Mouse (Mus musculus): Measurements from ENCODE around the gene Mgat4a. TPM values are rescaled to one million over a fixed set of nuclear protein-coding genes. Genes with fewer than 3 reads are reported as not detected.

The Mgat4a gene
- polyA plus RNA-seq, 1 experiment from 2014 or later, result 50.1 TPM

- WGBS, result 59% methylated on average over 7 of the region's 7 CpGs
- Histone ChIP-seq H3K4me1 (ENCODE audit: control insufficient read depth, insufficient read depth, low read length) (0 out of 2 replicates have a peak, but pooled peaks cover 8% of the 10 kb centered on the region), H3K9me3 (ENCODE audit: control insufficient read depth, low read length) (no peaks in the 10 kb centered on the region), H3K9ac (ENCODE audit: low read depth, low read length) (no peak overlapping the region), H3K36me3 (ENCODE audit: control insufficient read depth, insufficient read depth, low read length) (peaks cover 13% of the 10 kb centered on the region), H3K27me3 (replicated peaks; ENCODE audit: control insufficient read depth, insufficient read depth, low read length) (no peaks in the 10 kb centered on the region), H3K4me3 (ENCODE audit: low read length) (no peak overlapping the region), H3K4me2 (ENCODE audit: low read depth, low read length) (no peak overlapping the region), H3K27ac (ENCODE audit: low read length) (no peak overlapping the region)
- ATAC-seq, result no peak
These were observed 49.1 kb downstream of the Mgat4a start for GRCm38 (mm10) chr1:37491672-37492071.

- H3K27ac ChIP-seq (ENCODE audit: low read length), result no peak overlapping the region
- no peak for ATAC-seq
- H3K36me3 ChIP-seq (ENCODE audit: control insufficient read depth, insufficient read depth, low read length), result peaks cover 13% of the 10 kb centered on the region
- H3K4me3 ChIP-seq (ENCODE audit: low read length), result no peak overlapping the region
- H3K27me3 ChIP-seq (replicated peaks; ENCODE audit: control insufficient read depth, insufficient read depth, low read length), result no peaks in the 10 kb centered on the region
- H3K9ac ChIP-seq (ENCODE audit: low read depth, low read length), result no peak overlapping the region
- 0 out of 2 replicates have a peak, but pooled peaks cover 8% of the 10 kb centered on the region for H3K4me1 ChIP-seq (ENCODE audit: control insufficient read depth, insufficient read depth, low read length)
- WGBS, result 88% methylated on average over 5 of the region's 5 CpGs
- H3K4me2 ChIP-seq (ENCODE audit: low read depth, low read length), result no peak overlapping the region
- no peaks in the 10 kb centered on the region for H3K9me3 ChIP-seq (ENCODE audit: control insufficient read depth, low read length)
These were observed 50.1 kb downstream of the Mgat4a start for GRCm38 (mm10) chr1:37490691-37491212.

- 84% methylated on average over 12 of the region's 12 CpGs for WGBS
- Histone ChIP-seq H3K27ac (ENCODE audit: low read length) (no peak overlapping the region), H3K4me2 (ENCODE audit: low read depth, low read length) (no peak overlapping the region)
These were observed 52.3 kb downstream of the Mgat4a start for GRCm38 (mm10) chr1:37488531-37488930.

GRCm38 (mm10) chr1:37486994-37487393 lies 53.8 kb downstream of the Mgat4a start:
- Histone ChIP-seq H3K9ac (ENCODE audit: low read depth, low read length) (no peak overlapping the region), H3K27ac (ENCODE audit: low read length) (no peak overlapping the region), H3K9me3 (ENCODE audit: control insufficient read depth, low read length) (no peaks in the 10 kb centered on the region), H3K36me3 (ENCODE audit: control insufficient read depth, insufficient read depth, low read length) (peaks cover 10% of the 10 kb centered on the region), H3K4me3 (ENCODE audit: low read length) (no peak overlapping the region), H3K4me2 (ENCODE audit: low read depth, low read length) (no peak overlapping the region), H3K4me1 (ENCODE audit: control insufficient read depth, insufficient read depth, low read length) (0 out of 2 replicates have a peak, but pooled peaks cover 5% of the 10 kb centered on the region), H3K27me3 (replicated peaks; ENCODE audit: control insufficient read depth, insufficient read depth, low read length) (no peaks in the 10 kb centered on the region)
- WGBS, result 78% methylated on average over 3 of the region's 3 CpGs
- ATAC-seq, result no peak

More at GRCm38 (mm10) chr1:37488531-37488930, 52.3 kb downstream of the Mgat4a start:
- Histone ChIP-seq H3K9me3 (ENCODE audit: control insufficient read depth, low read length) (no peaks in the 10 kb centered on the region), H3K27me3 (replicated peaks; ENCODE audit: control insufficient read depth, insufficient read depth, low read length) (no peaks in the 10 kb centered on the region), H3K36me3 (ENCODE audit: control insufficient read depth, insufficient read depth, low read length) (peaks cover 10% of the 10 kb centered on the region), H3K4me3 (ENCODE audit: low read length) (no peak overlapping the region), H3K9ac (ENCODE audit: low read depth, low read length) (no peak overlapping the region), H3K4me1 (ENCODE audit: control insufficient read depth, insufficient read depth, low read length) (0 out of 2 replicates have a peak, but pooled peaks cover 8% of the 10 kb centered on the region)
- ATAC-seq, result no peak

- no peaks in the 10 kb centered on the region for H3K9me3 ChIP-seq (ENCODE audit: control insufficient read depth, low read length)
- no peaks in the 10 kb centered on the region for H3K27me3 ChIP-seq (replicated peaks; ENCODE audit: control insufficient read depth, insufficient read depth, low read length)
- no peak for ATAC-seq
- no peaks in the 10 kb centered on the region for H3K4me1 ChIP-seq (ENCODE audit: control insufficient read depth, insufficient read depth, low read length)
- peaks cover 10% of the 10 kb centered on the region for H3K36me3 ChIP-seq (ENCODE audit: control insufficient read depth, insufficient read depth, low read length)
- 90% methylated on average over 1 of the region's 1 CpGs for WGBS
- H3K27ac ChIP-seq (ENCODE audit: low read length), result no peak overlapping the region; the same call in 1 of the 2 replicates
- H3K4me2 ChIP-seq (ENCODE audit: low read depth, low read length), result no peak overlapping the region
- H3K4me3 ChIP-seq (ENCODE audit: low read length), result no peak overlapping the region
- no peak overlapping the region for H3K9ac ChIP-seq (ENCODE audit: low read depth, low read length)
These were observed 54.4 kb downstream of the Mgat4a start for GRCm38 (mm10) chr1:37486439-37486838.

- Histone ChIP-seq H3K9me3 (ENCODE audit: control insufficient read depth, low read length) (no peaks in the 10 kb centered on the region), H3K4me3 (ENCODE audit: low read length) (no peak overlapping the region), H3K36me3 (ENCODE audit: control insufficient read depth, insufficient read depth, low read length) (peaks cover 10% of the 10 kb centered on the region), H3K4me1 (ENCODE audit: control insufficient read depth, insufficient read depth, low read length) (no peaks in the 10 kb centered on the region), H3K27ac (ENCODE audit: low read length) (no peak overlapping the region), H3K4me2 (ENCODE audit: low read depth, low read length) (no peak overlapping the region), H3K9ac (ENCODE audit: low read depth, low read length) (no peak overlapping the region), H3K27me3 (replicated peaks; ENCODE audit: control insufficient read depth, insufficient read depth, low read length) (no peaks in the 10 kb centered on the region)
- no peak for ATAC-seq
- WGBS, result 92% methylated on average over 4 of the region's 4 CpGs
These were observed 56.2 kb downstream of the Mgat4a start for GRCm38 (mm10) chr1:37484612-37485011.

DNA sequence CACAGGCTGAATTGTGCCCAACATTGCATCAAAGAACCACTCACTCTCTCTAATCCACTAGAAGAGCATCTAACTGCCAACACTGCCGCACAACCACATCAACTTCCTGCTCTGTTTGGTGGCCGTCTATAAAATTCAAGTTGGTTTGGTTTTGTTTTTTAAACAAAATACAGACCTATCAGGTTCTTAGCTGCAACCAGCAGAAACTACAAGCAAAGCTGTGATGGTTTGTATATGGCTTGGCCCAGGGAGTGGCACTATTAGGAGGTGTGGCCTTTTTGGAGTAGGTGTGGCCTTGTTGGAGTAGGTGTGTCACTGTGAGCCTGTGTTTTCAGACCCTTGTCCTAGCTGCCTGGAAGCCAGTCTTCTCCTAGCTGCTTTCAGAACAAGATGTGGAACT lies 59.5 kb downstream of the Mgat4a start:
- H3K36me3 ChIP-seq (ENCODE audit: control insufficient read depth, insufficient read depth, low read length), result no peaks in the 10 kb centered on the region
- no peaks in the 10 kb centered on the region for H3K9me3 ChIP-seq (ENCODE audit: control insufficient read depth, low read length)
- H3K27me3 ChIP-seq (replicated peaks; ENCODE audit: control insufficient read depth, insufficient read depth, low read length), result no peaks in the 10 kb centered on the region
- no peak overlapping the region for H3K4me3 ChIP-seq (ENCODE audit: low read length)
- no peak overlapping the region for H3K27ac ChIP-seq (ENCODE audit: low read length)
- H3K4me2 ChIP-seq (ENCODE audit: low read depth, low read length), result no peak overlapping the region
- peaks cover 9% of the 10 kb centered on the region; the same call in 1 of the 2 replicates for H3K4me1 ChIP-seq (ENCODE audit: control insufficient read depth, insufficient read depth, low read length)
- 83% methylated on average over 2 of the region's 2 CpGs for WGBS
- no peak overlapping the region for H3K9ac ChIP-seq (ENCODE audit: low read depth, low read length)
- ATAC-seq, result peak; percentile 39; the same call in 1 of the 2 replicates

DNA sequence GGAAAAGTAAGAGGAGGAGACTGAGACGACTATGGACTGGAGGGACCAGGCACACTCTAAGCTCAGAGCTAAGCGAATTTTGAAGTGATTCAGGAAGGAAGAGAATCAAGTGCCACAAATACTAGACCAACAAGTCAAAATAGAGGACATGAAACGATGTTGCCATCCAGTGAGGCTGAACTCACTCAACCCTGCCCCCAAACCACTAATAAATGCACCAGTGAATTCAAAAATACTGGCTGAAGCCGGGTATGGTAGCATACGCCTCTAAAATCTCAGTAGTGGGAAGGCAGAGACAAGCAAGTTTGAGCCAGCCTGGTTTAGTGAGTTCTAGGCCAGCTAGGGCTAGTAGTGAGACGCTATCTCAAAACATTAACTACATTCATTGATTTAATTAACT lies 60.1 kb downstream of the Mgat4a start:
- no peaks in the 10 kb centered on the region for H3K27me3 ChIP-seq (replicated peaks; ENCODE audit: control insufficient read depth, insufficient read depth, low read length)
- H3K36me3 ChIP-seq (ENCODE audit: control insufficient read depth, insufficient read depth, low read length), result no peaks in the 10 kb centered on the region
- no peak overlapping the region for H3K9ac ChIP-seq (ENCODE audit: low read depth, low read length)
- no peak for ATAC-seq
- WGBS, result 89% methylated on average over 6 of the region's 6 CpGs
- no peak overlapping the region for H3K27ac ChIP-seq (ENCODE audit: low read length)
- no peak overlapping the region for H3K4me2 ChIP-seq (ENCODE audit: low read depth, low read length)
- no peak overlapping the region for H3K4me3 ChIP-seq (ENCODE audit: low read length)
- no peaks in the 10 kb centered on the region for H3K9me3 ChIP-seq (ENCODE audit: control insufficient read depth, low read length)
- H3K4me1 ChIP-seq (ENCODE audit: control insufficient read depth, insufficient read depth, low read length), result peaks cover 9% of the 10 kb centered on the region; the same call in 1 of the 2 replicates

GRCm38 (mm10) chr1:37479759-37480158 lies 61.1 kb downstream of the Mgat4a start:
- whole genome bisulfite sequencing, result 72% methylated on average over 8 of the region's 8 CpGs
- H3K27me3 ChIP-seq (replicated peaks; ENCODE audit: control insufficient read depth, insufficient read depth, low read length), result no peaks in the 10 kb centered on the region
- H3K36me3 ChIP-seq (ENCODE audit: control insufficient read depth, insufficient read depth, low read length), result no peaks in the 10 kb centered on the region
- H3K9ac ChIP-seq (ENCODE audit: low read depth, low read length), result no peak overlapping the region
- no peak overlapping the region for H3K4me3 ChIP-seq (ENCODE audit: low read length)
- no peak overlapping the region for H3K27ac ChIP-seq (ENCODE audit: low read length)
- H3K4me2 ChIP-seq (ENCODE audit: low read depth, low read length), result no peak overlapping the region
- no peaks in the 10 kb centered on the region for H3K9me3 ChIP-seq (ENCODE audit: control insufficient read depth, low read length)
- ATAC-seq, result no peak
- peaks cover 12% of the 10 kb centered on the region; the same call in 1 of the 2 replicates for H3K4me1 ChIP-seq (ENCODE audit: control insufficient read depth, insufficient read depth, low read length)

- Histone ChIP-seq H3K9ac (ENCODE audit: low read depth, low read length) (no peak overlapping the region), H3K4me2 (ENCODE audit: low read depth, low read length) (no peak overlapping the region), H3K4me1 (ENCODE audit: control insufficient read depth, insufficient read depth, low read length) (peaks cover 12% of the 10 kb centered on the region; the same call in 1 of the 2 replicates), H3K27me3 (replicated peaks; ENCODE audit: control insufficient read depth, insufficient read depth, low read length) (no peaks in the 10 kb centered on the region), H3K4me3 (ENCODE audit: low read length) (no peak overlapping the region), H3K9me3 (ENCODE audit: control insufficient read depth, low read length) (no peaks in the 10 kb centered on the region), H3K27ac (ENCODE audit: low read length) (no peak overlapping the region), H3K36me3 (ENCODE audit: control insufficient read depth, insufficient read depth, low read length) (no peaks in the 10 kb centered on the region)
- WGBS, result 74% methylated on average over 9 of the region's 9 CpGs
- ATAC-seq, result no peak
These were observed 61.7 kb downstream of the Mgat4a start for GRCm38 (mm10) chr1:37479074-37479473.
